Mouse (Mus musculus) retina, postnatal 1 day (tissue): ENCODE measurements at regions not wholly inside any gene's neighbourhood (a gene's known extent, or its start where the extent isn't known, plus 50 kb on each side); places are given as distances from the start of the nearest gene placed in this dataset.

Experiments used
- DNase-seq: peaks from one replicate; pipeline ENCODE4 v3.0.0-alpha.2; 2012

- DNase-seq = peak; percentile 36
Observed at GRCm38 (mm10) chr6:51193356-51193755, 239.1 kb upstream of the Nfe2l3 start.

GRCm38 (mm10) chr6:51196391-51196790 is 236.1 kb upstream of the Nfe2l3 start:
- DNase-seq = no peak

- no peak for DNase-seq
Observed at GRCm38 (mm10) chr6:51197000-51197774, 235.3 kb upstream of the Nfe2l3 start.

DNA sequence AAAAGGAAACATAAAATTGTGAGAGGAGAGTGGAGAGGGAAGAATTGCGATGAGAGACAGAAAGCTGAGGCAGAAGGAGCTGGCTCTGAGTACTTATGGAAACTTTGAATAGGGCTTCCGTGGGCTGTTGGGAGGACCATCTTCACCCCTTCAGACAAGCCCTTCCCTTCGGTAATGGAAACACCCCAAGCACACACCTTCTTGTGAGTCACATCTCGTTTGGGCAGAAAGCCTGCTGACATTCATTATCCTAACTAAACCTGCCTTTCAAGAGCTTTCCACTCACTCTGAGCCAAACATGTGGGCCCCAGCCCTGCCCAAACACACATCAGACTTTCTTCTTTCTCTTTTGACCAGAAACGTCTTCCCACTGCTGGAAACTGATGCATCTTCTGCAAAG is 232.3 kb upstream of the Nfe2l3 start:
- no peak for DNase-seq

- DNase-seq = no peak
Observed at GRCm38 (mm10) chr6:51200837-51201236, 231.6 kb upstream of the Nfe2l3 start.

GRCm38 (mm10) chr6:51204306-51204705 is 228.2 kb upstream of the Nfe2l3 start:
- no peak for DNase-seq

DNA sequence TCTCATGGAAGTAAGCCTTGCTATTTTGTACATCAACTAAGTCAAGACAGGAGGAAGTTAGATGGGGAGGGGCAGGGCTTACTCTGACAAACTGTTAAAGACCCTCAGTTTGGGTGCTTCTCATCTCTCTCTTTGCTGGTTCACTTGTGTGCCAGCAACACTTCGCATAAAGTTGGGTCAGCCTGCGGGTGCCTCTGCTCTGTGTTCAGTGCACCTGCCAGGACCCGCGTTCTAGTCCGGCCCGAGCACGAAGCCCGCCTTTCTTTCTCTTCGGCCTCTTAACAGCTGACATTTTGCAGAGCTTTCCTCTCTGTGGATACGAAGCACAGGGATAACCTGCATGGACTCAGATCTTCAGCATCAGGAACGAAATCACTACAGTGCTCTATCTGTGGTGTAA is 227.1 kb upstream of the Nfe2l3 start:
- no peak for DNase-seq

DNA sequence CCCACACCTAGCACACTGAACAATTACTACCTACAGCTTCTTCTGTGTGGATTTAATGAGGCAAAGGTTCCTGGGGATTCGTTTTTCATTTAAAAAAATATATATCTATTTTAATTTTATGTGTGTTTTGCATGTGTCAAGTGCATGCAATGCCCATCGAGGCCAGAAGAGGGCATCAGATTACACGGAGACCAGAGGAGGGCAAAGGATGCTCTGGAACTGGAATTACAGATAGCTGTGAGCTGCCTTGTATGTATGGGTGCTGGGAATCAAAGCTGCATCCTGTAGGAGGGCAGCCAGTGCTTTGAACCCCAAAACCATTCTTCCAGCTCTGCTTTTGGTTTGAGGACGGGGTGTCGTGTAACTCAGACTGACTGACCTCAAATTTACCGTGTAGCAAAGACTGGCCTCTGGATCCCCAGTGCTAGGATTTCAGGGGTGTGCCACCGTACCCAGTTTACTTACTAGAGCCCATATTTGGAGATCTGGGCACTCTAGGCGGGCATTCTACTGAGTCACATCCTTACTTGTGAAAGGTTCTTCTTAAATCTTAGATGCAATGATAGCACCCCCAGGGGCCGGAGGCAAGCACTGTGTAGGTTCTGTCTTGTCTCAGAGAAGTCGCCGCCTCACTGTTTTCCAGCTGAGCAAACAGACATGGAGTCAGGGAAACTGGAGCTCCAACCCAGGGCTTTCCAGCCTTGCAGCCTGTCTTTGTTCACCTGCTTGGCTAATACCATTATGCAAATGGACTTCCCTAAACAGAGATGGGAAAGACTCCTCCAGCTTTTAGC is 225.6 kb upstream of the Nfe2l3 start:
- peak; percentile 71 for DNase-seq

- peak; percentile 51 for DNase-seq
Observed at GRCm38 (mm10) chr6:51207587-51208361, 224.7 kb upstream of the Nfe2l3 start.

GRCm38 (mm10) chr6:51208660-51209396 is 223.6 kb upstream of the Nfe2l3 start:
- peak; percentile 92 for DNase-seq

DNA sequence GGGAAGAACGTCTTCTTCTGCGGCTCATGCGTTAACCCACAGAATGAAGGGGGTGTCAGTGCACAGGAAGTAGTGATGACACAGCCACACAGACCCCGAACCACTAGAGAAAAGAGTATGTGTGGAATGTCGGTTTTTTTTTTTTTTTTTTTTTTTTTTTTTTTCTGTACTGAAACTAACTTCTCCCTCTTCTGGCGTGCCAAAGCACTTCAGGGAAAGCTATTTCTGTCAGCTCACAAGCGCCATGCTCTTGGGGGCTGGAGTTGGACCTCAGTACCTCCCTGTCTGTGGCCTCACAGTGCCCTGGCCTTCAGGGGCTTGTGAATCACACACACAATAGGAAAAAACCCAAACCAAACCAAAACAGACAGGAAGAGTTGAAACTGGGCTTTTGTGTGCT is 221.1 kb upstream of the Nfe2l3 start:
- peak; percentile 31 for DNase-seq

- DNase-seq = no peak
Observed at GRCm38 (mm10) chr6:51212216-51212615, 220.3 kb upstream of the Nfe2l3 start.

DNA sequence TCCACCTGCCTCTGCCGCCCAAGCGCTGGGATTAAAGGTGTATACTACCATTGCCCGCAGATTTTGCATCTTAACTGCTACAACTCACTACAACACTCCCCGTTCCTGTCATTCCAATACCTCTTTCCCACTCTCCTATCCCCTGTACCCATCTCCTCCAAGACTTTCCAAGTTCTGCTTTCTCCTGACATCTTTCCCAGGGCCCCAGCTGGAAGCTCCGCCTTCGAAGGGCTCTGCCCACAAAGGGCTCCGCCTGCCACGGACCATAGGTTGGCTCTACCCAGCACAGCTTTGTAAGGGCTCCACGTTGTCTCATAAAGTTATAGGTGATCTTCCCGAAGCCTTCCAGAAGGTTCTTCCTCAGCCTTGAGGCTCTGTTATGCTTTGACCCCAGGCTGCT is 217.1 kb upstream of the Nfe2l3 start:
- DNase-seq = no peak

- DNase-seq = peak; percentile 65
Observed at GRCm38 (mm10) chr6:51216472-51216871, 216.0 kb upstream of the Nfe2l3 start.

DNA sequence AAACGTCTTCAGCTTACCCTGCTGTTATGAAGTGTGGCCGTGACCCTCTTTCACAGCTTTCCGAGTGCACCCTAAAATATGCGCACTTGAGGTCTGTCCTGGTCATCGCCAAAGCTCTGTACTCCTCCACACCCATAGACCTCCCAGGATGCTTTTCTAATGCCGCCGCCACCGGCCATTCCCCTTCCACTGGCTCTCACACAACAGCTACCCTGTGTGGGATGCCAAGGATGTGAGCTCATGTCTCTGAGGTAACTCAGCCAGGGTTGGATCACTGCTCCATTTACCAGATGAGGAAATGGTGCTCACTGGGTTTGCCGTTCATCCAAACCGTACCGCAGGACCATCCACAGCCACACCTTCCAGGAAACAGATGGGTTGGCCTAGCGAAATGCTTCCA is 212.8 kb upstream of the Nfe2l3 start:
- DNase-seq = no peak

GRCm38 (mm10) chr6:51220778-51221177 is 211.7 kb upstream of the Nfe2l3 start:
- DNase-seq = no peak

- no peak for DNase-seq
Observed at GRCm38 (mm10) chr6:51236077-51236740, 196.3 kb upstream of the Nfe2l3 start.

- no peak for DNase-seq
Observed at GRCm38 (mm10) chr6:51240039-51240438, 192.4 kb upstream of the Nfe2l3 start.

GRCm38 (mm10) chr6:51250233-51250632 is 182.2 kb upstream of the Nfe2l3 start:
- DNase-seq = no peak

GRCm38 (mm10) chr6:51251432-51251831 is 181.0 kb upstream of the Nfe2l3 start:
- DNase-seq = no peak

- no peak for DNase-seq
Observed at GRCm38 (mm10) chr6:51252721-51253120, 179.7 kb upstream of the Nfe2l3 start.

GRCm38 (mm10) chr6:51256631-51257030 is 175.8 kb upstream of the Nfe2l3 start:
- no peak for DNase-seq
